Mouse (Mus musculus) stomach, embryonic 14.5 days (tissue): ENCODE measurements around the gene St6gal2. TPM values are rescaled to one million over a fixed set of nuclear protein-coding genes. Genes with fewer than 3 reads are reported as not detected.
A peak's percentile ranks its signal among the peaks of the same experiment; 100 is the strongest.

ENCODE experiments used
- ATAC-seq: fragments of 200-750 bp; cut with Nextera tagmentation; 2 replicates; pipeline ENCODE4 v1.8.0; 2017; ENCODE audit warnings: low read depth, moderate TSS enrichment; ENCODE audit not compliant: insufficient number of reproducible peaks, insufficient read depth, low FRiP score
- H3K27ac ChIP-seq: fragments of 300-500 bp; sonication (generic); 2 replicates; pipeline ENCODE4 v1.5.1; 2014; ENCODE audit warnings: mild to moderate bottlenecking, low read length, moderate library complexity, mixed read lengths
- H3K27me3 ChIP-seq: fragments of 300-500 bp; sonication (generic); 2 replicates; pipeline ENCODE4 v1.6.1; 2014; ENCODE audit warnings: low read length, control low read depth, mixed read lengths; ENCODE audit not compliant: control insufficient read depth, insufficient read depth
- H3K36me3 ChIP-seq: fragments of 300-500 bp; sonication (generic); 2 replicates; pipeline ENCODE4 v1.6.1; 2014; ENCODE audit warnings: mild to moderate bottlenecking, control low read depth, low read length, moderate library complexity, mixed read lengths; ENCODE audit not compliant: control insufficient read depth, insufficient read depth
- H3K4me1 ChIP-seq: fragments of 300-500 bp; sonication (generic); 2 replicates; pipeline ENCODE4 v1.6.1; 2014; ENCODE audit warnings: low read length, control low read depth, mixed read lengths; ENCODE audit not compliant: control insufficient read depth, insufficient read depth
- H3K4me2 ChIP-seq: fragments of 300-500 bp; sonication (generic); replicated peaks from 2 replicates; pipeline ENCODE4 v1.6.1; 2014; ENCODE audit warnings: low read depth, low read length, control low read depth
- H3K4me3 ChIP-seq: fragments of 300-500 bp; sonication (generic); 2 replicates; pipeline ENCODE4 v1.5.1; 2014; ENCODE audit warnings: low read depth, low read length, control low read depth
- H3K9ac ChIP-seq: fragments of 300-500 bp; sonication (generic); replicated peaks from 2 replicates; pipeline ENCODE4 v1.6.1; 2014; ENCODE audit warnings: low read depth, mild to moderate bottlenecking, control low read depth, low read length, moderate library complexity, mixed read lengths
- H3K9me3 ChIP-seq: fragments of 300-500 bp; sonication (generic); 2 replicates; pipeline ENCODE4 v1.6.1; 2016; ENCODE audit warnings: low read depth, low read length, control low read depth; ENCODE audit not compliant: control insufficient read depth
- WGBS: fragments of 180-500 bp; shearing (Covaris S2); extraction: QIAGEN DNeasy Blood & Tissue Kit; methylation state at CpG from one replicate; pipeline ENCODE4 v1.1.7; 2014; 5-methylcytosine and 5-hydroxymethylcytosine counted together
- polyA plus RNA-seq: library from polyadenylated mRNA; unstranded; fragments of >200 nt; fragmentation: Nextera tagmentation; extraction: Ambion mirVana; gene quantifications from 2 replicates; pipeline ENCODE4 v1.2.1, GENCODE M21; 2014

Gene St6gal2
- polyA plus RNA-seq, 1 experiment from 2014 or later: 5.7 TPM

DNA sequence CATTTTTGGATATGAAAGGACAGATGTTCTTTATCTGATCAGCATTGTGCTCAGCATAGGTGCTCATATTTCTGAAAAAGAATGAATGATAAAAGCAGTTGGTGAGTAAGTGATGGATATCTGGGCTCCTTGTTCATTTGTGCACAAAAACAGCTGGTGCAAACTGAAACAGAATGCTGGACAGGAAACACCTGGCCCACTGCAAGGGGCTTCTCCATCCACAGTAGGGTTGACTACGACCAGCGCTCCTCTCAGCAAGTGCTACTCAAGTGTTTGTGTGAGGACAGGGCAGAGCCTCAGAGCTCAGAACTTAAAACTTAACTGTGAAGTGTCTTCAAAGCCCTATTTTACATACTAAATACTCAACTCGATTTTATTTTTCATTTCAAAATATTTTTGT, 22.4 kb downstream of the St6gal2 start:
- H3K27ac ChIP-seq: no peak overlapping the region
- no peak overlapping the region for H3K4me2 ChIP-seq
- no peaks in the 10 kb centered on the region for H3K36me3 ChIP-seq
- no peak overlapping the region for H3K4me3 ChIP-seq
- H3K4me1 ChIP-seq: no peaks in the 10 kb centered on the region
- H3K9ac ChIP-seq: no peak overlapping the region
- H3K27me3 ChIP-seq: no peaks in the 10 kb centered on the region
- no peaks in the 10 kb centered on the region for H3K9me3 ChIP-seq
- 64% methylated on average over 3 of the region's 3 CpGs for WGBS
- ATAC-seq: no peak

DNA sequence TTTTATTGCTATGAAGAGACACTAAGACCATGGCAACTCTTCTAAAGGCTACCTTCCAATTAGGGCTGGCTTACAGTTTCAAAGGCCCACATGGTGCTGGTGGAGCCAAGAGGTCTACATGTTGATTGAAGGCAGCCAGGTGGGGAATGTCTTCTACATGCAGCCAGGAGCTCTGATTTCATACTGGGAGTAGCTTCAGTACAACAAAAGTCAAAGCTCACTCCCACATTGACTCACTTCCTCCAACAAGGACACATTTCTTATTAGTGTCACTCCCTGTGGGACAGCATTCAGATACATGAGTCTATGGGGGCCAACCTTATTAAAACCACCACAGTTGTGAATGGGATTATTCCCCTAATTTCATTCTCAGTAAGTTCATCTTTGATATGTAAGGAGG, 23.8 kb downstream of the St6gal2 start:
- ATAC-seq: no peak
- H3K4me1 ChIP-seq: no peaks in the 10 kb centered on the region

DNA sequence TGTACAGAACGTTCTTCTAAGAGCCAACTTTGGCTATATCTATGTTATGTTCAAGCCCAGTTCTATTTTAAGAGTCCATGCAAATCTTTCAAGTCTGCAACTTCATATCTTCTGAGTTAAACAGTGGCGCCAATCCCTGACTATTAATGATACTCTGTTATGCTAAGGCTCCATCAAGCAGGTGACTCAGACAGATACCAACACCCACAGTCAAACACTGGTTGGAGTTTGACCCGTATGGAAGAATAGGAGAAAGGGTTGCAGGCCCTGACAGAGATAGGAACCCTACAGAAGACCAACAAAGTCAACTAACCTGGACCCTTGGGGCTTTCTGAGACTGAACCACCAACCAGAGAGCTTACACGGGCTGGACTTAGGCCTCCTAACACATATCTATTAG, 30.8 kb downstream of the St6gal2 start:
- no peak for ATAC-seq
- no peak overlapping the region for H3K9ac ChIP-seq
- no peaks in the 10 kb centered on the region for H3K36me3 ChIP-seq
- 78% methylated on average over 4 of the region's 4 CpGs for WGBS
- no peaks in the 10 kb centered on the region for H3K9me3 ChIP-seq
- no peaks in the 10 kb centered on the region for H3K4me1 ChIP-seq
- H3K27me3 ChIP-seq: no peaks in the 10 kb centered on the region
- no peak overlapping the region for H3K27ac ChIP-seq
- H3K4me2 ChIP-seq: no peak overlapping the region
- no peak overlapping the region for H3K4me3 ChIP-seq

More for the DNA sequence above, 23.8 kb downstream of the St6gal2 start:
- H3K27ac ChIP-seq: no peak overlapping the region
- H3K9me3 ChIP-seq: no peaks in the 10 kb centered on the region
- no peaks in the 10 kb centered on the region for H3K27me3 ChIP-seq
- no peak overlapping the region for H3K4me2 ChIP-seq
- no peak overlapping the region for H3K4me3 ChIP-seq
- no peak overlapping the region for H3K9ac ChIP-seq
- H3K36me3 ChIP-seq: no peaks in the 10 kb centered on the region

DNA sequence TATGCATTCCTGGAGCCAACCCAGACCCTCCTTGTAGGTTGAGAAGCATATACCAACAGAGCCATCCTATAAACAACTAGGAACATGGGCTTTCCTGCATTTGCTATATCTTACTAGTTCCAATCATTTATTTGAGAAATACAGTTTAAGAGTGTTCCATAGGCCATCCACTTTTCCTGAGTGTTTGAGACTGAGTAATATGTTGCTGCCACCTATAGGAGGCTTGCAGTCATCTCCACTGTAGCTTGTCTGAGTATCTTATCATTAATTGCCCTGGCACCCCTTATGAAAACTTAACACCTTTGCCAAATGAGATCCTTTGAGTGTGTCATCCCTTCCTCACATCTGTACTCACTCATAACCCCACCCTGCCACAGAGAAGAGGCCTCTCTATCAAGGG, 32.2 kb downstream of the St6gal2 start:
- H3K36me3 ChIP-seq: no peaks in the 10 kb centered on the region
- peak; percentile 46; the same call in 1 of the 2 replicates for ATAC-seq
- no peaks in the 10 kb centered on the region for H3K27me3 ChIP-seq
- H3K9ac ChIP-seq: no peak overlapping the region
- no peaks in the 10 kb centered on the region for H3K9me3 ChIP-seq
- H3K27ac ChIP-seq: no peak overlapping the region
- no peak overlapping the region for H3K4me3 ChIP-seq
- H3K4me1 ChIP-seq: no peaks in the 10 kb centered on the region
- no peak overlapping the region for H3K4me2 ChIP-seq

DNA sequence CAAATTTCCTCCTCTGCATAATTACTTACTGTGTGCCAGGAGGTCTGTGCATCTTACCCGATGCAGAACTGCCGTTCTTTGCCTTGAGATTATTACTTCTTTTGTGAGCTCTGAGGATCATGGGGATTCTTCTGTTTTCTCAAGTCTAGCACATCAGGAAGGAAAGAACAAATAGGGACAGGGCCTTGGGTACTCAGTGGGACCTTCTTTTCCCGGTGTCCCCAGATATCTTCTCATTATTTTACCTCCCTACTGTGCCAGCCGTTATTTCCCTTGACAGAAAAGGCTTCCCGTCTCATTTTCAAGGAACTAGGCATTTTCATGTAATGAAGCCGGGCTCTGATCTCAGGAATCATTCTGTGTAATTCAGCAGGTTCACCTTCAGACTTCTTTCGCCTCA, 34.2 kb downstream of the St6gal2 start:
- ATAC-seq: no peak
- WGBS: 84% methylated on average over 7 of the region's 7 CpGs
- H3K9me3 ChIP-seq: no peaks in the 10 kb centered on the region
- H3K27ac ChIP-seq: no peak overlapping the region
- no peak overlapping the region for H3K9ac ChIP-seq
- H3K4me1 ChIP-seq: no peaks in the 10 kb centered on the region
- H3K4me3 ChIP-seq: no peak overlapping the region
- H3K36me3 ChIP-seq: no peaks in the 10 kb centered on the region
- H3K4me2 ChIP-seq: no peak overlapping the region
- no peaks in the 10 kb centered on the region for H3K27me3 ChIP-seq

DNA sequence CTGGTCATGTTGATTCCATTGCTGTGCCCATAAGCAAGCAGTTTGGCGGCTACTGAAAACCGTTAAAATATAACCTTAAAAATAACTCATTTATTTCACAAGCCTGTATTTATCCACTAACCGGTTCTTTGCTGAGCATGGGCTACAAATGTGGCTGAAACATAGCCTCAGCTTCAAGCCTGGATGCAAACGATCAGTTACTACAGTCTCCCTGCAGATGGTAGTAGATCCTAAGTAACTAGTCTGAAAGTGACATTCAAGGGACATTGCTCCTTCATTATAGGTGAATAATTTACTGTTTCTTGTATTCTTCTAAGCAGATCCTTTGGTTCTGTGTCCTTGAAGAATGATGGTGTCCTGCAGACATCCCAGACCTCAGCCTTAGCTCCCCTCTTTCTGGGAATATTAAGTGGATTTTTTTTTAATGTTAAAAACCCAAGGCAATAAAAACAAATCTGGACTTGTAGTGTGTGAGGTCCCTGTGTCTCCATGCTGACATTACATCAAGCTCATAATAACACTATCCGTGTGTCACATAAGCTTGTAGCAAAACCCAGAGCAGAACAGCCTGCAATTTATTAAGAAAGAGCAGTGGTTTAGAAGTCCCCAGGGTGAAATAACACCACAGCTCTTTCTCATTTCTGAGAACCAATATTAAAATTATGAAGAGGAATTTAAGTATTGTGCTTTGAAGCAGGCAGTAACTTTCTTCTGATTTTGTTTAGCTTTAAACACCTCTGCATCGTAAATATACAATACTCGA, 39.1 kb downstream of the St6gal2 start:
- Histone ChIP-seq H3K9me3 (no peaks in the 10 kb centered on the region), H3K9ac (no peak overlapping the region), H3K4me1 (no peaks in the 10 kb centered on the region), H3K4me3 (no peak overlapping the region), H3K27ac (no peak overlapping the region), H3K27me3 (no peaks in the 10 kb centered on the region), H3K4me2 (no peak overlapping the region), H3K36me3 (no peaks in the 10 kb centered on the region)
- 86% methylated on average over 7 of the region's 7 CpGs for whole genome bisulfite sequencing
- no peak for ATAC-seq

DNA sequence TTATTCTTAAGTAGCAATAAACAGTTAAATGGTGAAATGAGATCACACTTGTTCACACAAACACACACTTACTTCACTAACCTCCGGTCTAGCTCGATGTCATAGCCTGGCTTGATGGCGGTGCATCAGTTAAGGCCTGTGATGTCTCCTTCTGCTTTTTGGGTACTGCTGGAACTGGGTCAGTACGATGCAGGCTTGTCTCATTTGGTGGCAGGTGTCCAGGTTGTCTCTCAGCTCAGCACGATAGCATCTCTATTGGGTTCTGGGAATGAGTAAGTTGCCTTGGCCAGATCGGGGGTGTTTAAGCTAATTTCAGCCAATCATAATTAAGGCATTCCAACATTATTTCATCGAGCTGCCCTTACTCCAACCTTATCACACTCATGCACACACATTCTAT, 86.7 kb downstream of the St6gal2 start:
- H3K4me3 ChIP-seq: no peak overlapping the region
- no peak overlapping the region for H3K9ac ChIP-seq
- H3K36me3 ChIP-seq: no peaks in the 10 kb centered on the region
- 88% methylated on average over 7 of the region's 7 CpGs for WGBS
- no peaks in the 10 kb centered on the region for H3K9me3 ChIP-seq
- H3K4me1 ChIP-seq: no peaks in the 10 kb centered on the region
- H3K27ac ChIP-seq: no peak overlapping the region
- no peak for ATAC-seq
- no peak overlapping the region for H3K4me2 ChIP-seq
- H3K27me3 ChIP-seq: no peaks in the 10 kb centered on the region

DNA sequence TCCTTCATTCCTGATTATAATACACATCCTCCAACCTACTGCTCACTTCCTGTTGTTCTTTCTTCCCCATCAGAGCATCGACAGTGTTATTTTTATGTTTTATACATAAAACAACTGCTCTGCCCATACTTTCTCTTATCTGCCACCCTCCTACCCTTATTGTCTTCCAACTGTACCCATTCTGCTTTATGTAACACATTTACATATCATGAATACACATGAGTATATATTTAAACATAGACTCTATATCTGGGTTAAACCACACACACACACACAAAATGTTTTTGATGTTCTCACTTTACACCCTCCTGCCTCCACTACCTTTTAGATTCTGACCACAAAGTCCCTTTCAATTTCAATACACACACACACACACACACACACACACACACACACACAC, 103.3 kb downstream of the St6gal2 start:
- WGBS: 72% methylated on average over 1 of the region's 1 CpGs
- ATAC-seq: no peak
- Histone ChIP-seq H3K36me3 (no peaks in the 10 kb centered on the region), H3K4me3 (no peak overlapping the region), H3K27ac (no peak overlapping the region), H3K4me2 (no peak overlapping the region), H3K9ac (no peak overlapping the region), H3K9me3 (no peaks in the 10 kb centered on the region), H3K4me1 (no peaks in the 10 kb centered on the region), H3K27me3 (no peaks in the 10 kb centered on the region)

DNA sequence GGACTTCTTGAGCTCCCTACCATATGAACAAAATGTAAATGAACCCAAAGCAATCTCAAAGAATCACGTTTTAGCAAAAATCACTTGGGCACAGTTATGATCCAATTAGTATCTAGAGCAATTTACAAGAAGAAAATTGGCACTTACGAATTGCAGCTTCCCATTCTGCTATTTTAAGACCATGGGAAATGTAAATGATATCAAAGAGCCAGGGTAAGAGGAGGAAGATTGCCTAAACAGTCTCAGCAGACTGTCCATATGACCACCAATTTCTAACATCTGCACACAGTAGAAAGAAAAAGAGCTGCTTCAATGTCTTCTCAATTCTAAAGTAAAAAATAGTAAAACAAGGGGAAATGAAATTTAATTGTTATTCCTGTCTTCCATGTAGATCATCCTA, 116.6 kb downstream of the St6gal2 start:
- Histone ChIP-seq H3K4me2 (no peak overlapping the region), H3K9ac (no peak overlapping the region), H3K4me3 (no peak overlapping the region), H3K27ac (no peak overlapping the region), H3K9me3 (no peaks in the 10 kb centered on the region), H3K27me3 (no peaks in the 10 kb centered on the region), H3K36me3 (no peaks in the 10 kb centered on the region), H3K4me1 (no peaks in the 10 kb centered on the region)
- ATAC-seq: no peak
- WGBS: 55% methylated on average over 2 of the region's 2 CpGs
